Mouse (Mus musculus) midbrain, embryonic 13.5 days (tissue): Measurements from ENCODE around the gene Olfr538. TPM values are rescaled to one million over a fixed set of nuclear protein-coding genes. Genes with fewer than 3 reads are reported as not detected.
"Not testable (repeated sequence)": the region's sequence is repeated elsewhere in the genome, so short reads cannot be mapped to it uniquely, and the experiment has no call there.

ENCODE experiments used
- ATAC-seq: fragments of 200-750 bp; cut with Nextera tagmentation; 2 replicates; pipeline ENCODE4 v1.8.0; 2017; ENCODE audit warnings: mild to moderate bottlenecking, moderate TSS enrichment, moderate library complexity
- H3K27ac ChIP-seq: fragments of 300-500 bp; sonication (generic); 2 replicates; pipeline ENCODE4 v1.5.1; 2015; ENCODE audit warnings: inconsistent platforms, mild to moderate bottlenecking, moderate library complexity
- H3K27me3 ChIP-seq: fragments of 300-500 bp; sonication (generic); 2 replicates; pipeline ENCODE4 v1.6.1; 2015; ENCODE audit warnings: mild to moderate bottlenecking, inconsistent platforms
- H3K36me3 ChIP-seq: fragments of 300-500 bp; sonication (generic); 2 replicates; pipeline ENCODE4 v1.6.1; 2015; ENCODE audit warnings: mild to moderate bottlenecking, inconsistent platforms
- H3K4me1 ChIP-seq: fragments of 300-500 bp; sonication (generic); replicated peaks from 2 replicates; pipeline ENCODE4 v1.6.1; 2015; ENCODE audit warnings: inconsistent platforms
- H3K4me2 ChIP-seq: fragments of 300-500 bp; sonication (generic); replicated peaks from 2 replicates; pipeline ENCODE4 v1.6.1; 2015; ENCODE audit warnings: moderate library complexity, mild to moderate bottlenecking, inconsistent platforms
- H3K4me3 ChIP-seq: fragments of 300-500 bp; sonication (generic); replicated peaks from 2 replicates; pipeline ENCODE4 v1.5.1; 2015; ENCODE audit warnings: mild to moderate bottlenecking, inconsistent platforms
- H3K9ac ChIP-seq: fragments of 300-500 bp; sonication (generic); replicated peaks from 2 replicates; pipeline ENCODE4 v1.6.1; 2015; ENCODE audit warnings: mild to moderate bottlenecking, inconsistent platforms
- H3K9me3 ChIP-seq: fragments of 300-500 bp; sonication (generic); 2 replicates; pipeline ENCODE4 v1.6.1; 2016; ENCODE audit warnings: mild to moderate bottlenecking, inconsistent platforms
- WGBS: fragments of 180-500 bp; shearing (Covaris S2); methylation state at CpG from one replicate; pipeline ENCODE4 v1.1.7; 2015; 5-methylcytosine and 5-hydroxymethylcytosine counted together
- polyA plus RNA-seq: library from polyadenylated mRNA; unstranded; fragments of >200 nt; fragmentation: Nextera tagmentation; extraction: Ambion mirVana; gene quantifications from 2 replicates; pipeline ENCODE4 v1.2.1, GENCODE M21; 2015

Gene Olfr538
- not detected in 2 replicates for polyA plus RNA-seq

GRCm38 (mm10) chr7:140567586-140567985, at the start of gene Olfr538:
Gene Olfr538, plus strand, starts transcription at chr7:140567886.
- Histone ChIP-seq H3K27ac (no peak within 1 kb of the TSS), H3K27me3 (no peaks in the 10 kb centered on the region), H3K36me3 (no peaks in the 10 kb centered on the region), H3K9ac (no peak within 1 kb of the TSS), H3K4me3 (no peak within 1 kb of the TSS), H3K9me3 (no peaks in the 10 kb centered on the region), H3K4me1 (no peaks in the 10 kb centered on the region), H3K4me2 (no peak within 1 kb of the TSS)
- ATAC-seq, result no peak
- 59% methylated on average over 3 of the region's 3 CpGs for WGBS

GRCm38 (mm10) chr7:140539746-140540145, 27.9 kb upstream of the Olfr538 start:
- no peak overlapping the region for H3K9ac ChIP-seq
- H3K4me2 ChIP-seq, result no peak overlapping the region
- H3K27me3 ChIP-seq, result no peaks in the 10 kb centered on the region
- WGBS, result 78% methylated on average over 2 of the region's 2 CpGs
- no peak for ATAC-seq
- H3K4me1 ChIP-seq, result no peaks in the 10 kb centered on the region
- H3K27ac ChIP-seq, result no peak overlapping the region
- H3K36me3 ChIP-seq, result no peaks in the 10 kb centered on the region
- no peaks in the 10 kb centered on the region for H3K9me3 ChIP-seq
- no peak overlapping the region for H3K4me3 ChIP-seq

GRCm38 (mm10) chr7:140600969-140601368, 33.3 kb downstream of the Olfr538 start, which contains the start of gene Olfr46:
Gene Olfr46, plus strand, starts transcription at chr7:140601269.
- H3K9ac ChIP-seq, H3K4me1 ChIP-seq, H3K9me3 ChIP-seq, H3K27me3 ChIP-seq, ATAC-seq, H3K27ac ChIP-seq, H3K4me3 ChIP-seq, H3K36me3 ChIP-seq, H3K4me2 ChIP-seq: not testable (repeated sequence)
- 84% methylated on average over 2 of the region's 2 CpGs for WGBS

Other genes with a start within 250 kb of the Olfr538 start
- not detected in 2 replicates for gene Olfr525, start 247.0 kb upstream of the Olfr538 start, polyA plus RNA-seq
- not detected in 2 replicates for gene Olfr527, start 233.9 kb upstream of the Olfr538 start, polyA plus RNA-seq
- not detected in 2 replicates for gene Olfr60, start 206.2 kb upstream of the Olfr538 start, polyA plus RNA-seq
- not detected in 2 replicates for gene Olfr530, start 191.6 kb upstream of the Olfr538 start, polyA plus RNA-seq
- not detected in 2 replicates for gene Olfr531, start 165.0 kb upstream of the Olfr538 start, polyA plus RNA-seq
- not detected in 2 replicates for gene Olfr532, start 146.2 kb upstream of the Olfr538 start, polyA plus RNA-seq
- not detected in 2 replicates for gene Olfr533, start 104.5 kb upstream of the Olfr538 start, polyA plus RNA-seq
- not detected in 2 replicates for gene Olfr535, start 83.7 kb upstream of the Olfr538 start, polyA plus RNA-seq
- not detected in 2 replicates for gene Olfr536, start 60.5 kb upstream of the Olfr538 start, polyA plus RNA-seq
- gene Olfr46, start 33.4 kb downstream of the Olfr538 start, polyA plus RNA-seq, result 0.01 and 0.03 TPM in 2 replicates
- gene Olfr61, start 61.1 kb downstream of the Olfr538 start, polyA plus RNA-seq, result not detected in 2 replicates
- not detected in 2 replicates for gene Olfr53, start 78.6 kb downstream of the Olfr538 start, polyA plus RNA-seq
- 0.01 TPM in 1 of 2 replicates, not detected in the other for gene Olfr539, start 92.0 kb downstream of the Olfr538 start, polyA plus RNA-seq
- gene Olfr45, start 114.1 kb downstream of the Olfr538 start, polyA plus RNA-seq, result not detected in 2 replicates
- gene Olfr541, start 129.4 kb downstream of the Olfr538 start, polyA plus RNA-seq, result not detected in 2 replicates
- not detected in 2 replicates for gene Cyp2e1, start 195.9 kb downstream of the Olfr538 start, polyA plus RNA-seq
- gene Syce1, start 220.0 kb downstream of the Olfr538 start, polyA plus RNA-seq, result 0.22 and 0.24 TPM in 2 replicates